Mouse (Mus musculus) cerebellum, adult 2 months (tissue): ENCODE measurements around the gene Thsd4.

ENCODE experiments used
- CTCF ChIP-seq: fragments of 200-500 bp; IDR thresholded peaks from 2 replicates; pipeline ENCODE4 v1.5.1; 2011; ENCODE audit warnings: low read depth, mild to moderate bottlenecking, control low read depth, low read length, moderate library complexity, borderline replicate concordance; ENCODE audit not compliant: insufficient read depth
- POLR2A ChIP-seq: fragments of 200-500 bp; IDR thresholded peaks from 2 replicates; pipeline ENCODE4 v1.6.1; 2011; ENCODE audit warnings: low read length, control low read depth, borderline replicate concordance; ENCODE audit not compliant: insufficient read depth

DNA sequence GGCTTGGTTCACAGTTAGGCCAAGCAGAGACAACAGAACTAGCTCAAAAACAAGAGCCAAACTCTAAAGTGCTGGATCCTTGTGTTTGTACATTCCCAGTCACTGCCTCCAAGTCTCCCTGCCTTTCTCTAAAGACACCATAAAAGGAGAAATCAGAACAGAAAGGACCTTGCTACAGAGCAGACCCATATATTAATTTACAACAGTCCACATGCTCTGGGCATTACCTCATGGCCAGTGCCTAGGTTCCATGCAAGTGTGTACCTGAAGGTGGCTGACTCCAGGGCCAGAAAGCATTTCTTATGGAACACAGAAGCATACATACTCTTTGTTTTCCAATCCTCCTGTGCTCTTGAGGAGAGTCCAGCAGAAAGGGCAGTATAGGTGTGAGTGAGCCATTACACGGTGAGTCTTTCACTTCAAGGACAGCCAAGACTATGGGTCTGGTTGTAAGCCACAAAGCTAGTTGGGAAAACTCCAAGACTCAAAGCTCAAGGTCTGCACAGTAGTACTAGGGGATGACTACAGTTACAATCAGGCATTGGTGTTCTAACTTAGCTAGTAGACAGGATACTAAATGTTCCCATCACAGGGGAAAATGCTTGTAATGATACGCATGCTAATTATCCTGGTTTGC is 216.5 kb downstream of the Thsd4 start:
- no peak for TF ChIP-seq POLR2A
- TF ChIP-seq CTCF = no peak
